Mouse (Mus musculus) liver, embryonic 13.5 days (tissue): ENCODE measurements at regions not wholly inside any gene's neighbourhood (a gene's known extent, or its start where the extent isn't known, plus 50 kb on each side); places are given as distances from the start of the nearest gene placed in this dataset.
A peak's percentile ranks its signal among the peaks of the same experiment; 100 is the strongest.

Experiments
- ATAC-seq: fragments of 200-750 bp; cut with Nextera tagmentation; 2 replicates; pipeline ENCODE4 v1.8.0; 2017; ENCODE audit warnings: low read depth, mild to moderate bottlenecking, moderate number of reproducible peaks, moderate library complexity
- DNase-seq: peaks from one replicate; pipeline ENCODE4 v3.0.0; 2022
- H3K27ac ChIP-seq: fragments of 300-500 bp; sonication (generic); 2 replicates; pipeline ENCODE4 v1.5.1; 2015; ENCODE audit warnings: moderate library complexity, mild to moderate bottlenecking, inconsistent platforms
- H3K27me3 ChIP-seq: fragments of 300-500 bp; sonication (generic); 2 replicates; pipeline ENCODE4 v1.6.1; 2015; ENCODE audit warnings: mild to moderate bottlenecking, inconsistent platforms
- H3K36me3 ChIP-seq: fragments of 300-500 bp; sonication (generic); 2 replicates; pipeline ENCODE4 v1.6.1; 2015; ENCODE audit warnings: mild to moderate bottlenecking, inconsistent platforms
- H3K4me1 ChIP-seq: fragments of 300-500 bp; sonication (generic); replicated peaks from 2 replicates; pipeline ENCODE4 v1.6.1; 2015; ENCODE audit warnings: inconsistent platforms
- H3K4me2 ChIP-seq: fragments of 300-500 bp; sonication (generic); 2 replicates; pipeline ENCODE4 v1.6.1; 2015; ENCODE audit warnings: inconsistent platforms, mild to moderate bottlenecking, moderate library complexity
- H3K4me3 ChIP-seq: fragments of 300-500 bp; sonication (generic); replicated peaks from 2 replicates; pipeline ENCODE4 v1.5.1; 2015; ENCODE audit warnings: mild to moderate bottlenecking, inconsistent platforms
- H3K9ac ChIP-seq: fragments of 300-500 bp; sonication (generic); 2 replicates; pipeline ENCODE4 v1.6.1; 2015; ENCODE audit warnings: mild to moderate bottlenecking, inconsistent platforms
- H3K9me3 ChIP-seq: fragments of 300-500 bp; sonication (generic); replicated peaks from 2 replicates; pipeline ENCODE4 v1.6.1; 2016; ENCODE audit warnings: inconsistent platforms
- WGBS: fragments of 180-500 bp; shearing (Covaris S2); methylation state at CpG from one replicate; pipeline ENCODE4 v1.1.7; 2015; ENCODE audit not compliant: insufficient replicate concordance; 5-methylcytosine and 5-hydroxymethylcytosine counted together

- no peaks in the 10 kb centered on the region for H3K27me3 ChIP-seq
- H3K4me2 ChIP-seq: no peak overlapping the region
- ATAC-seq: no peak
- no peak for DNase-seq
- no peak overlapping the region for H3K9ac ChIP-seq
- H3K9me3 ChIP-seq: no peaks in the 10 kb centered on the region
- WGBS: 27% methylated on average over 3 of the region's 3 CpGs
- no peaks in the 10 kb centered on the region for H3K36me3 ChIP-seq
- no peaks in the 10 kb centered on the region for H3K4me1 ChIP-seq
- no peak overlapping the region for H3K4me3 ChIP-seq
- no peak overlapping the region for H3K27ac ChIP-seq
These were observed 83.4 kb upstream of the Ccn6 start for GRCm38 (mm10) chr10:39246984-39247383.

GRCm38 (mm10) chr10:39245141-39245540 lies 81.5 kb upstream of the Ccn6 start:
- H3K9ac ChIP-seq: no peak overlapping the region
- H3K27ac ChIP-seq: no peak overlapping the region
- WGBS: 47% methylated on average over 4 of the region's 4 CpGs
- H3K36me3 ChIP-seq: no peaks in the 10 kb centered on the region
- DNase-seq: no peak
- no peak overlapping the region for H3K4me2 ChIP-seq
- ATAC-seq: no peak
- H3K4me3 ChIP-seq: no peak overlapping the region
- H3K27me3 ChIP-seq: no peaks in the 10 kb centered on the region
- H3K9me3 ChIP-seq: no peaks in the 10 kb centered on the region
- no peaks in the 10 kb centered on the region for H3K4me1 ChIP-seq

GRCm38 (mm10) chr10:39244061-39244460 lies 80.5 kb upstream of the Ccn6 start:
- Histone ChIP-seq H3K9me3 (no peaks in the 10 kb centered on the region), H3K27ac (no peak overlapping the region), H3K4me2 (no peak overlapping the region), H3K27me3 (no peaks in the 10 kb centered on the region), H3K4me3 (no peak overlapping the region), H3K36me3 (no peaks in the 10 kb centered on the region), H3K4me1 (no peaks in the 10 kb centered on the region), H3K9ac (no peak overlapping the region)
- DNase-seq (no peak), ATAC-seq (no peak)
- WGBS: 70% methylated on average over 6 of the region's 6 CpGs

GRCm38 (mm10) chr10:39242398-39242797 lies 78.8 kb upstream of the Ccn6 start:
- H3K27ac ChIP-seq: no peak overlapping the region
- no peak for ATAC-seq

GRCm38 (mm10) chr10:39241922-39242321 lies 78.3 kb upstream of the Ccn6 start:
- no peak overlapping the region for H3K27ac ChIP-seq
- 43% methylated on average over 6 of the region's 6 CpGs for WGBS
- no peak for DNase-seq
- no peak overlapping the region for H3K4me3 ChIP-seq
- ATAC-seq: no peak
- no peaks in the 10 kb centered on the region for H3K27me3 ChIP-seq
- H3K4me2 ChIP-seq: no peak overlapping the region
- H3K9ac ChIP-seq: no peak overlapping the region
- no peaks in the 10 kb centered on the region for H3K4me1 ChIP-seq
- no peaks in the 10 kb centered on the region for H3K9me3 ChIP-seq
- no peaks in the 10 kb centered on the region for H3K36me3 ChIP-seq

More at GRCm38 (mm10) chr10:39242398-39242797, 78.8 kb upstream of the Ccn6 start:
- DNase-seq: no peak
- Histone ChIP-seq H3K27me3 (no peaks in the 10 kb centered on the region), H3K4me1 (no peaks in the 10 kb centered on the region), H3K4me2 (no peak overlapping the region), H3K9me3 (no peaks in the 10 kb centered on the region), H3K36me3 (no peaks in the 10 kb centered on the region), H3K4me3 (no peak overlapping the region), H3K9ac (no peak overlapping the region)
- 74% methylated on average over 5 of the region's 5 CpGs for WGBS

- DNase-seq: no peak
- H3K9ac ChIP-seq: no peak overlapping the region
- no peak overlapping the region for H3K27ac ChIP-seq
- ATAC-seq: no peak
- no peaks in the 10 kb centered on the region for H3K36me3 ChIP-seq
- no peaks in the 10 kb centered on the region for H3K9me3 ChIP-seq
- WGBS: 70% methylated on average over 3 of the region's 3 CpGs
- H3K27me3 ChIP-seq: no peaks in the 10 kb centered on the region
- no peak overlapping the region for H3K4me2 ChIP-seq
- no peaks in the 10 kb centered on the region for H3K4me1 ChIP-seq
- H3K4me3 ChIP-seq: no peak overlapping the region
These were observed 77.9 kb upstream of the Ccn6 start for GRCm38 (mm10) chr10:39241486-39241885.

GRCm38 (mm10) chr10:39240966-39241365 lies 77.4 kb upstream of the Ccn6 start:
- no peaks in the 10 kb centered on the region for H3K9me3 ChIP-seq
- no peak overlapping the region for H3K4me3 ChIP-seq
- H3K4me2 ChIP-seq: no peak overlapping the region
- DNase-seq: no peak
- H3K27me3 ChIP-seq: no peaks in the 10 kb centered on the region
- no peak for ATAC-seq
- H3K4me1 ChIP-seq: no peaks in the 10 kb centered on the region
- H3K36me3 ChIP-seq: no peaks in the 10 kb centered on the region
- no peak overlapping the region for H3K9ac ChIP-seq
- 81% methylated on average over 7 of the region's 7 CpGs for WGBS
- H3K27ac ChIP-seq: no peak overlapping the region

- H3K4me3 ChIP-seq: no peak overlapping the region
- peak overlapping the region; percentile 28; the same call in 1 of the 2 replicates for H3K4me2 ChIP-seq
- H3K4me1 ChIP-seq: no peaks in the 10 kb centered on the region
- no peak for DNase-seq
- no peak for ATAC-seq
- H3K27ac ChIP-seq: no peak overlapping the region
- H3K9ac ChIP-seq: no peak overlapping the region
- 45% methylated on average over 11 of the region's 11 CpGs for WGBS
- H3K9me3 ChIP-seq: no peaks in the 10 kb centered on the region
- H3K27me3 ChIP-seq: no peaks in the 10 kb centered on the region
- no peaks in the 10 kb centered on the region for H3K36me3 ChIP-seq
These were observed 76.7 kb upstream of the Ccn6 start for GRCm38 (mm10) chr10:39240178-39240791.

- ATAC-seq: no peak
- no peaks in the 10 kb centered on the region for H3K9me3 ChIP-seq
- no peaks in the 10 kb centered on the region for H3K36me3 ChIP-seq
- no peak overlapping the region for H3K9ac ChIP-seq
- DNase-seq: peak; percentile 24
- H3K4me2 ChIP-seq: peak overlapping the region; percentile 28; the same call in 1 of the 2 replicates
- WGBS: 14% methylated on average over 17 of the region's 17 CpGs
- no peaks in the 10 kb centered on the region for H3K27me3 ChIP-seq
- H3K4me3 ChIP-seq: no peak overlapping the region
- H3K27ac ChIP-seq: no peak overlapping the region
- H3K4me1 ChIP-seq: no peaks in the 10 kb centered on the region
These were observed 76.0 kb upstream of the Ccn6 start for GRCm38 (mm10) chr10:39239498-39240177.

- no peaks in the 10 kb centered on the region for H3K9me3 ChIP-seq
- no peaks in the 10 kb centered on the region for H3K4me1 ChIP-seq
- no peak overlapping the region for H3K4me3 ChIP-seq
- H3K36me3 ChIP-seq: no peaks in the 10 kb centered on the region
- no peak overlapping the region for H3K27ac ChIP-seq
- no peak overlapping the region for H3K4me2 ChIP-seq
- no peaks in the 10 kb centered on the region for H3K27me3 ChIP-seq
- H3K9ac ChIP-seq: no peak overlapping the region
- DNase-seq (no peak), ATAC-seq (no peak)
- 66% methylated on average over 10 of the region's 10 CpGs for WGBS
These were observed 75.0 kb upstream of the Ccn6 start for GRCm38 (mm10) chr10:39238596-39238995.

- ATAC-seq: no peak
- no peak overlapping the region for H3K4me2 ChIP-seq
- no peak overlapping the region for H3K9ac ChIP-seq
- DNase-seq: no peak
- no peaks in the 10 kb centered on the region for H3K9me3 ChIP-seq
- 51% methylated on average over 4 of the region's 4 CpGs for WGBS
- no peak overlapping the region for H3K4me3 ChIP-seq
- H3K36me3 ChIP-seq: no peaks in the 10 kb centered on the region
- H3K27ac ChIP-seq: no peak overlapping the region
- H3K4me1 ChIP-seq: no peaks in the 10 kb centered on the region
- no peaks in the 10 kb centered on the region for H3K27me3 ChIP-seq
These were observed 74.0 kb upstream of the Ccn6 start for GRCm38 (mm10) chr10:39237549-39237948.

GRCm38 (mm10) chr10:39233926-39234450 lies 70.4 kb upstream of the Ccn6 start:
- Histone ChIP-seq H3K27me3 (no peaks in the 10 kb centered on the region), H3K4me2 (no peak overlapping the region), H3K36me3 (no peaks in the 10 kb centered on the region), H3K4me1 (peaks cover 19% of the 10 kb centered on the region), H3K4me3 (no peak overlapping the region), H3K9ac (no peak overlapping the region), H3K27ac (no peak overlapping the region), H3K9me3 (no peaks in the 10 kb centered on the region)
- DNase-seq: no peak
- ATAC-seq: no peak
- 58% methylated on average over 8 of the region's 8 CpGs for WGBS
